Mouse (Mus musculus) heart, adult 2 months (tissue): Measurements from ENCODE around the gene Itk.

ENCODE experiments used
- CTCF ChIP-seq: fragments of 200-600 bp; IDR thresholded peaks from 2 replicates; pipeline ENCODE4 v1.8.1; 2022; ENCODE audit warnings: antibody characterized with exemption, mild to moderate bottlenecking, moderate library complexity
- EP300 ChIP-seq: fragments of 200-500 bp; IDR thresholded peaks from 2 replicates; pipeline ENCODE4 v1.6.1; 2011; ENCODE audit warnings: low read depth, low read length, control low read depth; ENCODE audit not compliant: insufficient read depth
- POLR2A ChIP-seq: fragments of 200-500 bp; IDR thresholded peaks from 2 replicates; pipeline ENCODE4 v1.6.1; 2011; ENCODE audit warnings: mild to moderate bottlenecking, low read depth, low read length, control low read depth; ENCODE audit not compliant: insufficient read depth

DNA sequence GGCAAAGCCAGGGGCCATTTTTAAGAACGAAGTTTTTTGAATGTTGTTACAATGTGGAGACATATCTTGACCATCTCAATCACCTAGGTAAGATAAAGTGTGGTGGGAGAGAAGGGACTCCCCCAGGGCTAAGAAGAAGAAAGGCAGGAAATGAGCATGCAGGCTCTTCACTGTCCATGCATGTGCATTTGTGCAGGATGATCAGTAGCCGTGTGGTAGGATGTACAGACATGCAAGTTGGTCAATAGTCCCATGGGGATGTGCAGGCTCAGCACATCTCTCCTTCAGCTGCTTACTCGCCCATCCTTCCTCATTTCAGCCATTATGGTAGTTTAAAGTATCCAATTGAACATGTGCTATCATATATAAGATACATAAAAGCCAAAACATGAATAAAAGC is 40.9 kb downstream of the Itk start:
- TF ChIP-seq CTCF: no peak
- TF ChIP-seq POLR2A: no peak
- TF ChIP-seq EP300: no peak
